Mouse (Mus musculus) limb, embryonic 14.5 days (tissue): Measurements from ENCODE around the gene Vcan. TPM values are rescaled to one million over a fixed set of nuclear protein-coding genes. Genes with fewer than 3 reads are reported as not detected.
A peak's percentile ranks its signal among the peaks of the same experiment; 100 is the strongest.

ENCODE experiments used
- ATAC-seq: fragments of 200-750 bp; cut with Nextera tagmentation; 2 replicates; pipeline ENCODE4 v1.8.0; 2017; ENCODE audit warnings: low read depth, moderate number of reproducible peaks, moderate TSS enrichment; ENCODE audit not compliant: low FRiP score
- DNase-seq: peaks from one replicate; pipeline ENCODE4 v3.0.0-alpha.2; 2015; ENCODE audit warnings: low spot score
- H3K27ac ChIP-seq: fragments of 300-500 bp; sonication (generic); replicated peaks from 2 replicates; pipeline ENCODE4 v1.5.1; 2014; ENCODE audit warnings: low read depth, mild to moderate bottlenecking, low read length, moderate library complexity, mixed read lengths
- H3K27me3 ChIP-seq: fragments of 300-500 bp; sonication (generic); 2 replicates; pipeline ENCODE4 v1.6.1; 2014; ENCODE audit warnings: low read length, mixed read lengths; ENCODE audit not compliant: control insufficient read depth, insufficient read depth
- H3K36me3 ChIP-seq: fragments of 300-500 bp; sonication (generic); 2 replicates; pipeline ENCODE4 v1.6.1; 2014; ENCODE audit warnings: mild to moderate bottlenecking, low read length, moderate library complexity, mixed read lengths; ENCODE audit not compliant: control insufficient read depth, insufficient read depth
- H3K4me1 ChIP-seq: fragments of 300-500 bp; sonication (generic); 2 replicates; pipeline ENCODE4 v1.6.1; 2014; ENCODE audit warnings: antibody characterized with exemption, low read length, mixed read lengths; ENCODE audit not compliant: control insufficient read depth, insufficient read depth
- H3K4me2 ChIP-seq: fragments of 300-500 bp; sonication (generic); replicated peaks from 2 replicates; pipeline ENCODE4 v1.6.1; 2014; ENCODE audit warnings: low read depth, mild to moderate bottlenecking, low read length, moderate library complexity; ENCODE audit not compliant: severe bottlenecking
- H3K4me3 ChIP-seq: fragments of 300-500 bp; sonication (generic); replicated peaks from 2 replicates; pipeline ENCODE4 v1.5.1; 2014; ENCODE audit warnings: low read length
- H3K9ac ChIP-seq: fragments of 300-500 bp; sonication (generic); 2 replicates; pipeline ENCODE4 v1.6.1; 2014; ENCODE audit warnings: mild to moderate bottlenecking, low read depth, low read length, moderate library complexity; ENCODE audit not compliant: severe bottlenecking
- H3K9me3 ChIP-seq: fragments of 300-500 bp; sonication (generic); 2 replicates; pipeline ENCODE4 v1.6.1; 2016; ENCODE audit warnings: low read length; ENCODE audit not compliant: control insufficient read depth
- POLR2A ChIP-seq: fragments of 200-500 bp; IDR thresholded peaks from 2 replicates; pipeline ENCODE4 v1.8.0; 2012; ENCODE audit warnings: inconsistent platforms, mild to moderate bottlenecking, moderate library complexity, borderline replicate concordance; ENCODE audit not compliant: insufficient read depth, insufficient read length; ENCODE audit errors: extremely low read depth
- WGBS: fragments of 180-500 bp; shearing (Covaris S2); extraction: QIAGEN DNeasy Blood & Tissue Kit; methylation state at CpG from one replicate; pipeline ENCODE4 v1.1.7; 2014; 5-methylcytosine and 5-hydroxymethylcytosine counted together
- polyA plus RNA-seq, 2 experiments: library from polyadenylated mRNA; depleted of rRNA in 1 of 2; stranded (reverse) in 1 of 2; unstranded in 1 of 2; fragments of >200 nt; fragmentation: Nextera tagmentation in 1 of 2; extraction: Ambion mirVana in 1 of 2; gene quantifications; 2 replicates each; pipeline versions ENCODE4 v1.2.1 to v1.2.3; 2012 to 2014

Vcan gene
- polyA plus RNA-seq, 2 experiments: 116 to 208 TPM

GRCm38 (mm10) chr13:89709497-89710201 is 32.7 kb downstream of the Vcan start:
- H3K4me2 ChIP-seq: no peak overlapping the region
- no peak for TF ChIP-seq POLR2A
- H3K36me3 ChIP-seq: peaks cover 41% of the 10 kb centered on the region
- WGBS: 70% methylated on average over 4 of the region's 4 CpGs
- H3K9ac ChIP-seq: no peak overlapping the region
- H3K4me3 ChIP-seq: no peak overlapping the region
- H3K4me1 ChIP-seq: 0 out of 2 replicates have a peak, but pooled peaks cover 8% of the 10 kb centered on the region
- ATAC-seq: no peak
- no peak for DNase-seq
- H3K27me3 ChIP-seq: no peaks in the 10 kb centered on the region
- no peaks in the 10 kb centered on the region for H3K9me3 ChIP-seq
- H3K27ac ChIP-seq: no peak overlapping the region

- no peaks in the 10 kb centered on the region for H3K27me3 ChIP-seq
- WGBS: 29% methylated on average over 7 of the region's 7 CpGs
- peak; percentile 70 for ATAC-seq
- H3K4me3 ChIP-seq: no peak overlapping the region
- H3K9me3 ChIP-seq: no peaks in the 10 kb centered on the region
- peaks cover 48% of the 10 kb centered on the region for H3K36me3 ChIP-seq
- no peak overlapping the region for H3K4me2 ChIP-seq
- no peak overlapping the region for H3K9ac ChIP-seq
- H3K4me1 ChIP-seq: 0 out of 2 replicates have a peak, but pooled peaks cover 8% of the 10 kb centered on the region
- 0 out of 2 replicates have a peak overlapping the region, but pooled peaks have one; percentile 15 for H3K27ac ChIP-seq
- TF ChIP-seq POLR2A: no peak
- DNase-seq: peak; percentile 44
Measured at GRCm38 (mm10) chr13:89708151-89708927, 34.0 kb downstream of the Vcan start.

- no peak overlapping the region for H3K4me3 ChIP-seq
- no peak overlapping the region for H3K9ac ChIP-seq
- TF ChIP-seq POLR2A: no peak
- H3K27ac ChIP-seq: no peak overlapping the region
- ATAC-seq (no peak), DNase-seq (no peak)
- no peak overlapping the region for H3K4me2 ChIP-seq
- no peaks in the 10 kb centered on the region for H3K9me3 ChIP-seq
- 87% methylated on average over 4 of the region's 4 CpGs for WGBS
- peaks cover 52% of the 10 kb centered on the region for H3K36me3 ChIP-seq
- H3K4me1 ChIP-seq: peaks cover 3% of the 10 kb centered on the region; the same call in 1 of the 2 replicates
- no peaks in the 10 kb centered on the region for H3K27me3 ChIP-seq
Measured at GRCm38 (mm10) chr13:89702395-89702794, 39.9 kb downstream of the Vcan start.

GRCm38 (mm10) chr13:89699998-89700555 is 42.2 kb downstream of the Vcan start:
- Histone ChIP-seq H3K9ac (no peak overlapping the region), H3K4me1 (peaks cover 3% of the 10 kb centered on the region; the same call in 1 of the 2 replicates), H3K4me3 (no peak overlapping the region), H3K4me2 (no peak overlapping the region), H3K9me3 (no peaks in the 10 kb centered on the region), H3K27me3 (no peaks in the 10 kb centered on the region), H3K36me3 (peaks cover 35% of the 10 kb centered on the region), H3K27ac (no peak overlapping the region)
- TF ChIP-seq POLR2A: no peak
- ATAC-seq (peak; percentile 50), DNase-seq (peak; percentile 32)
- WGBS: 25% methylated on average over 2 of the region's 2 CpGs

GRCm38 (mm10) chr13:89692597-89692996 is 49.7 kb downstream of the Vcan start:
- no peaks in the 10 kb centered on the region for H3K27me3 ChIP-seq
- WGBS: 91% methylated on average over 1 of the region's 1 CpGs

More at GRCm38 (mm10) chr13:89692597-89692996, 49.7 kb downstream of the Vcan start:
- no peak for TF ChIP-seq POLR2A
- H3K4me2 ChIP-seq: no peak overlapping the region
- ATAC-seq (no peak), DNase-seq (no peak)
- H3K9ac ChIP-seq: no peak overlapping the region
- no peak overlapping the region for H3K4me3 ChIP-seq
- no peak overlapping the region for H3K27ac ChIP-seq
- H3K9me3 ChIP-seq: no peaks in the 10 kb centered on the region
- peaks cover 58% of the 10 kb centered on the region for H3K36me3 ChIP-seq
- H3K4me1 ChIP-seq: no peaks in the 10 kb centered on the region
